Mouse (Mus musculus): ENCODE measurements at regions not wholly inside any gene's neighbourhood (a gene's known extent, or its start where the extent isn't known, plus 50 kb on each side); places are given as distances from the start of the nearest gene placed in this dataset.
A peak's percentile ranks its signal among the peaks of the same experiment; 100 is the strongest.

DNA sequence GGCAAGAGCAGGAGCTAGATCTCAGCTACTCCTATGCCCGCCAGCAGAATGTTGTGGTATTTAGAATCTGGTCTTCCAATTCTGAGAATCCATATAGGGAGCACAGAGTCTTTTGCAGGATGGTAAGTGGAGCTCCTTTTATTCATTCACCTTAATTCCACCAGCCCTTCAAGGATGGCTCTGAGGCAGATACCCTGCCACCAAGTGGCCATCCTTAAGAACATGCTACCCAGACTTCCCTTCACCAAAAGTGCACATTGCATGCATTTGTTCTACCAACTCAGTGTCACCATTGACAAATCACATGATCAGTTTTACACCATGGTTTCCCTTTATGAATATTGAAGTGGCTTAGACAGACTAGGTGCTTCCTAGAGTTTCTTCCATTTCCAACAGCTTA is 186.1 kb upstream of the Cd180 start:
- Histone ChIP-seq H3K4me3 (ENCODE audit: low read depth, low read length) (no peak overlapping the region), H3K4me2 (replicated peaks; ENCODE audit: low read depth, low read length) (no peak overlapping the region), H3K4me1 (ENCODE audit: insufficient read depth, low read depth, low read length) (no peaks in the 10 kb centered on the region), H3K27me3 (replicated peaks; ENCODE audit: insufficient read depth, low read length) (no peaks in the 10 kb centered on the region), H3K36me3 (ENCODE audit: insufficient read depth, low read length) (no peaks in the 10 kb centered on the region), H3K27ac (ENCODE audit: low read length) (no peak overlapping the region), H3K9me3 (ENCODE audit: low read length) (no peaks in the 10 kb centered on the region), H3K9ac (replicated peaks; ENCODE audit: low read depth) (no peak overlapping the region)
- DNase-seq (ENCODE audit: low spot score) (peak; percentile 17), ATAC-seq (no peak)
- TF ChIP-seq CTCF (IDR thresholded peaks at IDR 0.05) (peak; percentile 38), EP300 (IDR thresholded peaks at IDR 0.05) (no peak)
- 82% methylated on average over 1 of the region's 1 CpGs for WGBS

DNA sequence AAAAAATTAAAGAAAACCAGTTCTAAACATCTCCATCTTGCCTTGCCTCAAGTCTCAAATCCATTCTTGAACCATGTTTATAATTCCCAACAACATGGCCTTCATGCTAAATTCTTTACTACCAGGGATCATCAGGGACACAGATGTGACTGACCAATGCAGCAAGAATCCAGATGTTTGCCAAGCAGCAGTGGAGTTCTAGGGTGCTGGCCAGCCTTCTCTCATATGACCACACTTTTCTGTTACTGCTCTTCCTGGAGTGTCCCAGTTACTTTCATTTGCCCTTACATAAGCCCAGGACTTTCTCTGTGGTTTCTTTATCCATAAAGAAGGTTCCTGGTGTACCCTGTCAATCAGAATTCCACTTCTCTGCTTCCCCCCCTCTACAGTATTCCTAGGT is 185.4 kb upstream of the Cd180 start:
- DNase-seq (ENCODE audit: low spot score) = no peak
- no peaks in the 10 kb centered on the region for H3K9me3 ChIP-seq (ENCODE audit: low read length)
- H3K4me2 ChIP-seq (replicated peaks; ENCODE audit: low read depth, low read length) = no peak overlapping the region
- ATAC-seq = no peak
- no peak overlapping the region for H3K4me3 ChIP-seq (ENCODE audit: low read depth, low read length)
- no peak for TF ChIP-seq CTCF (IDR thresholded peaks at IDR 0.05)
- TF ChIP-seq EP300 (IDR thresholded peaks at IDR 0.05) = no peak
- no peak overlapping the region for H3K9ac ChIP-seq (replicated peaks; ENCODE audit: low read depth)
- H3K36me3 ChIP-seq (ENCODE audit: insufficient read depth, low read length) = no peaks in the 10 kb centered on the region
- H3K27me3 ChIP-seq (replicated peaks; ENCODE audit: insufficient read depth, low read length) = no peaks in the 10 kb centered on the region
- H3K27ac ChIP-seq (ENCODE audit: low read length) = no peak overlapping the region
- no peaks in the 10 kb centered on the region for H3K4me1 ChIP-seq (ENCODE audit: insufficient read depth, low read depth, low read length)

DNA sequence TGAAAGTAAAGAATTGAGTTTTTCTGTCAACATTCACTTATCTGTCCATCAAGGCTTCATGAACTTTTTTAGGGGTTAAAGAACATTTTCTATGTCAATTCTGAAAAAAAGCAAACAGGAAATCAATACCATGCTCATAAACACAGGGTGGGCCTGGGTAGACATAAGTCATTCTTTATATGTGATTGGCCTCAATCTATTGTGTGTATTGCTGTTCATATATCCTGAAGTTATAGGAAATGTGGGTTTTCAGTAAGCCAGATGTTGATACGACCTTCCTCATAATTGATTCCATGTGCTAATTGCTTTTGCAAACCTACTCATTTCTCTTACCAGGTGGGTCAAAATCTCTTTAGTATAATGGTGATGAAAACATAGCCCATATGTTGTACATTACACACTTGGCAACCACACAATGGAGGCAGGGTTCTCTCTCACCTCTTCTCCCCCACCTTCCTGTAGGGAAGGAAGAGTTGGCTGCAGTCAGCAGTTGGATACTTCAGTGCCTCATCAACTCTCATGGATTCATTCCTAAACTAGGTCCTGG is 182.6 kb upstream of the Cd180 start:
- Histone ChIP-seq H3K9ac (replicated peaks; ENCODE audit: low read depth) (no peak overlapping the region), H3K27me3 (replicated peaks; ENCODE audit: insufficient read depth, low read length) (no peaks in the 10 kb centered on the region), H3K36me3 (ENCODE audit: insufficient read depth, low read length) (no peaks in the 10 kb centered on the region), H3K4me2 (replicated peaks; ENCODE audit: low read depth, low read length) (no peak overlapping the region), H3K27ac (ENCODE audit: low read length) (no peak overlapping the region), H3K4me3 (ENCODE audit: low read depth, low read length) (no peak overlapping the region), H3K9me3 (ENCODE audit: low read length) (no peaks in the 10 kb centered on the region), H3K4me1 (ENCODE audit: insufficient read depth, low read depth, low read length) (no peaks in the 10 kb centered on the region)
- WGBS = 86% methylated on average over 1 of the region's 1 CpGs
- ATAC-seq = no peak
- TF ChIP-seq EP300 (IDR thresholded peaks at IDR 0.05) (no peak), CTCF (IDR thresholded peaks at IDR 0.05) (no peak)
- DNase-seq (ENCODE audit: low spot score) = no peak

DNA sequence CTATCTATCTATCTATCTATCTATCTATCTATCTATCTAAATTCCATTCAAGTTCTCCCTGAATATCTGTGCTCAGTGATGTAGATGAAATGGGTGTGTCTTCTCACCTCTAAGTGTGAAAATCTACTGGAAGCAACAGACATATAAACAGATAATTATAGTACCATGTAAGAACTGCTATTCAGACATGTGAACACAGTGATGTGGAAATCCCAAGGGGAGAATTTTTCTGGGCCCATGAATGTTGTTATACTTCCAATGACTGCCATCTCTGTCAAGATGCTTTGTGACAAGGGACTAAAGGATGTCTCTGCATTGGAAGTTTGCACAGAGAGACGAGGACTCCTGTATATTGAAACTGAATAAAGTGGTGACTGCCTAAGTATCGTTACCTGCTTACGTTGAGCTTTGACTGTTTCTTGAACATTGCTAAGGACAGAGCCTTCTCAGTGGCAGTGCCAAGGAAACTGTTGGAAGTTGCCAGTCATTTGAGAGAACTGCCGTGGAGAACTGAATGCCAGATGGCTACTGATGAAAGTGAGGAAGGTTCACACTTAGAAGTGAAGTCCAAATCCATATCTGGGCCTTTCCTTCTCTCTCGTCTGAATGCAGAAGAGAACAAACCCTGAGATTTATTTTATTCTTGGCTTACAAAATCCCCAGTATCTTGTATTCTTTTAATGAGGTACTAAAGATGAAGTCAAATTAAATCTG is 175.0 kb upstream of the Cd180 start:
- H3K27ac ChIP-seq (ENCODE audit: low read length) = no peak overlapping the region
- no peaks in the 10 kb centered on the region for H3K36me3 ChIP-seq (ENCODE audit: insufficient read depth, low read length)
- no peak overlapping the region for H3K4me3 ChIP-seq (ENCODE audit: low read depth, low read length)
- no peak for ATAC-seq
- H3K4me1 ChIP-seq (ENCODE audit: insufficient read depth, low read depth, low read length) = no peaks in the 10 kb centered on the region
- no peaks in the 10 kb centered on the region for H3K27me3 ChIP-seq (replicated peaks; ENCODE audit: insufficient read depth, low read length)
- no peak for TF ChIP-seq CTCF (IDR thresholded peaks at IDR 0.05)
- no peak for TF ChIP-seq EP300 (IDR thresholded peaks at IDR 0.05)
- no peak overlapping the region for H3K4me2 ChIP-seq (replicated peaks; ENCODE audit: low read depth, low read length)
- 83% methylated on average over 5 of the region's 5 CpGs for WGBS
- no peak for DNase-seq (ENCODE audit: low spot score)
- H3K9ac ChIP-seq (replicated peaks; ENCODE audit: low read depth) = no peak overlapping the region
- no peaks in the 10 kb centered on the region for H3K9me3 ChIP-seq (ENCODE audit: low read length)

DNA sequence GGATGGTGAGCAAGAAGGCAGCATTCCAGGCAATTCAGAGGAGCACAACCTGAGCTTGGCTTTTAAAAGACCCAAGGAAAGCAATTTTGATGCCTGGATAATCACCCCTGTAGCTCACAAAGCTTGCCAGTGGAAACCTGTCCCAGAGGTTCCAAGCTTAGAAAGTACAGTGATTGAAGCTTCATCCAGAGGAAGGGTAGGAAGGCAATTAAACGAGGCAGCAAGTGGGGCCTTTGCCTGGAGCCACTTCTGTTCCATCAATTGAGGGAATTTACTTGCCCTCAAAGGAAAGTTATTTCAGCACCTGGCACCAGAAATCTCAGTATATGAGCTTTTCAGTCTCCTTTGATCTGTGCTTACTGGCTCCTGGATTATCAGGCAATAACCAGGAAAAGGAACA is 171.9 kb upstream of the Cd180 start:
- no peaks in the 10 kb centered on the region for H3K36me3 ChIP-seq (ENCODE audit: insufficient read depth, low read length)
- 40% methylated on average over 1 of the region's 1 CpGs for WGBS
- H3K4me2 ChIP-seq (replicated peaks; ENCODE audit: low read depth, low read length) = no peak overlapping the region
- no peak overlapping the region for H3K9ac ChIP-seq (replicated peaks; ENCODE audit: low read depth)
- no peak for DNase-seq (ENCODE audit: low spot score)
- TF ChIP-seq CTCF (IDR thresholded peaks at IDR 0.05) = no peak
- TF ChIP-seq EP300 (IDR thresholded peaks at IDR 0.05) = no peak
- peak overlapping the region; percentile 51; the same call in 1 of the 2 replicates for H3K27ac ChIP-seq (ENCODE audit: low read length)
- no peak overlapping the region for H3K4me3 ChIP-seq (ENCODE audit: low read depth, low read length)
- H3K27me3 ChIP-seq (replicated peaks; ENCODE audit: insufficient read depth, low read length) = no peaks in the 10 kb centered on the region
- H3K4me1 ChIP-seq (ENCODE audit: insufficient read depth, low read depth, low read length) = no peaks in the 10 kb centered on the region
- no peak for ATAC-seq
- no peaks in the 10 kb centered on the region for H3K9me3 ChIP-seq (ENCODE audit: low read length)

DNA sequence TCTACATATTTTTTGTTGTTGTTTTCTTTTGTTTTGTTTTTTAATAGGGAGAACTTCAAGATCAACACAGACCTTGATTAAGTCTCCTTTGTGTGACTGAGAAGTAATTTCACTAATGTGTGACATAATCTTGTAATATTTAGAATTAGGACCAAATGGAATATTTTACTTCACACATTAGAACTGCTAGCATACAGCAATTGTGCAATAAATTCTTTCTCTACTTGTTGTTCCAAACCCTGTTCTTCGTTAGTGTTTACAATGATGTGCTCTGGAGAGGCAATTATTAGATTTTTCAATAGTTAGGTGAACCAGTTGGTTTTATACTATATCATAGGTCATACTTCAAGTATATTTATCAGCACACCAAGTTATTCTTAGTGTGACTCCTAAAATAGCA is 171.3 kb upstream of the Cd180 start:
- Histone ChIP-seq H3K9ac (replicated peaks; ENCODE audit: low read depth) (no peak overlapping the region), H3K4me1 (ENCODE audit: insufficient read depth, low read depth, low read length) (no peaks in the 10 kb centered on the region), H3K4me2 (replicated peaks; ENCODE audit: low read depth, low read length) (no peak overlapping the region), H3K27ac (ENCODE audit: low read length) (no peak overlapping the region), H3K27me3 (replicated peaks; ENCODE audit: insufficient read depth, low read length) (no peaks in the 10 kb centered on the region), H3K36me3 (ENCODE audit: insufficient read depth, low read length) (no peaks in the 10 kb centered on the region), H3K4me3 (ENCODE audit: low read depth, low read length) (no peak overlapping the region), H3K9me3 (ENCODE audit: low read length) (no peaks in the 10 kb centered on the region)
- TF ChIP-seq EP300 (IDR thresholded peaks at IDR 0.05) (peak; percentile 74), CTCF (IDR thresholded peaks at IDR 0.05) (no peak)
- DNase-seq (ENCODE audit: low spot score) = peak; percentile 84
- ATAC-seq = peak; percentile 50
- 63% methylated on average over 1 of the region's 1 CpGs for WGBS
